Mouse (Mus musculus) frontal cortex, adult 2 months (tissue): Measurements from ENCODE around the gene Frat1. TPM values are rescaled to one million over a fixed set of nuclear protein-coding genes. Genes with fewer than 3 reads are reported as not detected.

Experiments used
- DNase-seq, 2 experiments: peaks; one replicate each; pipeline ENCODE4 v3.0.0; 2022; ENCODE audit warnings: low spot score in 1 of 2; ENCODE audit errors: extremely low spot score in 1 of 2
- polyA plus RNA-seq: library from polyadenylated mRNA; depleted of rRNA; stranded (reverse); fragments of >200 nt; gene quantifications from 2 replicates; pipeline ENCODE4 v1.2.3, GENCODE M21; 2012; rRNA removed

The Frat1 gene
- polyA plus RNA-seq, result 10.8 and 11.1 TPM in 2 replicates

- DNase-seq, result peak; percentile 85 to 92
Observed at GRCm38 (mm10) chr19:41829381-41830105, at the start of gene Frat1. TSS of gene Frat1 (plus strand) at chr19:41829970.

GRCm38 (mm10) chr19:41786896-41787295 lies 42.9 kb upstream of the Frat1 start:
- DNase-seq, result no peak

- no peak for DNase-seq
Observed at GRCm38 (mm10) chr19:41789110-41789961, 40.4 kb upstream of the Frat1 start.

GRCm38 (mm10) chr19:41791384-41791783 lies 38.4 kb upstream of the Frat1 start:
- DNase-seq, result no peak

- no peak for DNase-seq
Observed at GRCm38 (mm10) chr19:41792934-41793486, 36.8 kb upstream of the Frat1 start.

GRCm38 (mm10) chr19:41794017-41794416 lies 35.8 kb upstream of the Frat1 start:
- DNase-seq, result no peak

GRCm38 (mm10) chr19:41794901-41795300 lies 34.9 kb upstream of the Frat1 start:
- no peak for DNase-seq

GRCm38 (mm10) chr19:41796148-41796760 lies 33.5 kb upstream of the Frat1 start:
- no peak for DNase-seq

- no peak for DNase-seq
Observed at GRCm38 (mm10) chr19:41796789-41797327, 32.9 kb upstream of the Frat1 start.

- DNase-seq, result no peak
Observed at GRCm38 (mm10) chr19:41797536-41797935, 32.2 kb upstream of the Frat1 start.

GRCm38 (mm10) chr19:41800451-41800850 lies 29.3 kb upstream of the Frat1 start:
- no peak for DNase-seq

GRCm38 (mm10) chr19:41800986-41801741 lies 28.6 kb upstream of the Frat1 start:
- DNase-seq, result peak in 1 of 2 experiments; percentile 15

GRCm38 (mm10) chr19:41801742-41802369 lies 27.9 kb upstream of the Frat1 start, which contains the start of gene Arhgap19:
TSS of gene Arhgap19 (minus strand) at chr19:41802047.
- peak; percentile 94 to 96 for DNase-seq

- DNase-seq, result no peak
Observed at GRCm38 (mm10) chr19:41803322-41803721, 26.4 kb upstream of the Frat1 start.

- DNase-seq, result no peak
Observed at GRCm38 (mm10) chr19:41805831-41806230, 23.9 kb upstream of the Frat1 start.

GRCm38 (mm10) chr19:41807497-41807896 lies 22.3 kb upstream of the Frat1 start:
- no peak for DNase-seq

GRCm38 (mm10) chr19:41808104-41808634 lies 21.6 kb upstream of the Frat1 start:
- no peak for DNase-seq

- DNase-seq, result no peak
Observed at GRCm38 (mm10) chr19:41810074-41810473, 19.7 kb upstream of the Frat1 start.

GRCm38 (mm10) chr19:41812525-41812924 lies 17.2 kb upstream of the Frat1 start:
- DNase-seq, result no peak
